Mouse (Mus musculus) neural tube, embryonic 15.5 days (tissue): ENCODE results near the gene Sgms2. TPM values are rescaled to one million over a fixed set of nuclear protein-coding genes. Genes with fewer than 3 reads are reported as not detected.
A peak's percentile ranks its signal among the peaks of the same experiment; 100 is the strongest.

Source experiments
- ATAC-seq: fragments of 200-750 bp; cut with Nextera tagmentation; 2 replicates; pipeline ENCODE4 v1.8.0; 2017; ENCODE audit warnings: mild to moderate bottlenecking, moderate TSS enrichment, moderate library complexity; ENCODE audit not compliant: low FRiP score
- H3K27ac ChIP-seq: fragments of 300-500 bp; sonication (generic); replicated peaks from 2 replicates; pipeline ENCODE4 v1.5.1; 2015; ENCODE audit warnings: mild to moderate bottlenecking, inconsistent platforms
- H3K27me3 ChIP-seq: fragments of 300-500 bp; sonication (generic); replicated peaks from 2 replicates; pipeline ENCODE4 v1.6.1; 2015; ENCODE audit warnings: inconsistent platforms
- H3K36me3 ChIP-seq: fragments of 300-500 bp; sonication (generic); 2 replicates; pipeline ENCODE4 v1.6.1; 2015; ENCODE audit warnings: inconsistent platforms
- H3K4me1 ChIP-seq: fragments of 300-500 bp; sonication (generic); 2 replicates; pipeline ENCODE4 v1.6.1; 2015; ENCODE audit warnings: inconsistent platforms
- H3K4me2 ChIP-seq: fragments of 300-500 bp; sonication (generic); 2 replicates; pipeline ENCODE4 v1.6.1; 2015; ENCODE audit warnings: inconsistent platforms, mild to moderate bottlenecking, moderate library complexity
- H3K4me3 ChIP-seq: fragments of 300-500 bp; sonication (generic); replicated peaks from 2 replicates; pipeline ENCODE4 v1.5.1; 2015; ENCODE audit warnings: mild to moderate bottlenecking, inconsistent platforms
- H3K9ac ChIP-seq: fragments of 300-500 bp; sonication (generic); replicated peaks from 2 replicates; pipeline ENCODE4 v1.6.1; 2015; ENCODE audit warnings: mild to moderate bottlenecking, inconsistent platforms
- H3K9me3 ChIP-seq: fragments of 300-500 bp; sonication (generic); replicated peaks from 2 replicates; pipeline ENCODE4 v1.6.1; 2016; ENCODE audit warnings: inconsistent platforms
- WGBS: fragments of 180-500 bp; shearing (Covaris S2); methylation state at CpG from one replicate; pipeline ENCODE4 v1.1.7; 2015; ENCODE audit warnings: mixed read lengths; 5-methylcytosine and 5-hydroxymethylcytosine counted together
- polyA plus RNA-seq: library from polyadenylated mRNA; unstranded; fragments of >200 nt; fragmentation: Nextera tagmentation; extraction: Ambion mirVana; gene quantifications from 2 replicates; pipeline ENCODE4 v1.2.1, GENCODE M21; 2015

Gene Sgms2
- polyA plus RNA-seq, 1 experiment from 2014 or later: 1.8 TPM

DNA sequence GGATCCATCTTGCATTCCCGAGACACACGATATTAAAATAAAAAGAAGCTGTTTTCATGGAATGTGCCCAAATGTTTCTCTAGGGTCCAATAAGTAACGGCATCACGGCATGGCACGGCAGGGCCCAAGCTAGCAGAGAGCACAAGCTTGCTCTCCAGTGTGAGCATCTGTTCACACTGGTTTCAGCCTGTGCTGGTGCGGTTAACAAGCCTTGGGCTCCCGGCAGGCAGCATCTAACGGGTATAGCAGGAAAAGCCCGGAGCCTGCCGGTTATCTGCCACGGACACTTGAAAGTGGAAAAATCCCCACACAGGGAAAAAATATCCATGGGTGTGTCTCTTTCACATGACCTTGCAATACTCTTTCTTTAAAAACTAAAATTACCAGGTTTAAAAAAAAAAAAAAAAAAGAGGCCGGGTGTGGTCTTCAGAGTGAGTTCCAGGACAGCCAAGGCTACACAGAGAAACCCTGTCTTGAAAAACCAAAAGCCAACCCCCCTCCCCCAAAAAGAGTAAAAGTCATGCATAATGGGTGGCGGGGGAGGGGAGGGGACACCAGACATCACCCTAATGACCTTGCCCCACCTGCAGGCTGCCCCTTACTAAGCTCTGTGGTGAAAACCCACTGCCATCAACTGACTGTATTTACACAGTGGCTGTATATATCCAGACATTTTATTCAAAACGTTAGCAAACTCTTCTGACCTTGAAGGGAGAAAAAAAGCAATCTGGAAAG is 169.0 kb downstream of the Sgms2 start:
- peaks cover 10% of the 10 kb centered on the region; the same call in 1 of the 2 replicates for H3K4me1 ChIP-seq
- no peaks in the 10 kb centered on the region for H3K9me3 ChIP-seq
- no peak overlapping the region for H3K9ac ChIP-seq
- WGBS: 53% methylated on average over 14 of the region's 14 CpGs
- no peak overlapping the region for H3K27ac ChIP-seq
- no peak overlapping the region for H3K4me3 ChIP-seq
- H3K4me2 ChIP-seq: 0 out of 2 replicates have a peak overlapping the region, but pooled peaks have one; percentile 5
- H3K27me3 ChIP-seq: no peaks in the 10 kb centered on the region
- H3K36me3 ChIP-seq: no peaks in the 10 kb centered on the region
- ATAC-seq: no peak

DNA sequence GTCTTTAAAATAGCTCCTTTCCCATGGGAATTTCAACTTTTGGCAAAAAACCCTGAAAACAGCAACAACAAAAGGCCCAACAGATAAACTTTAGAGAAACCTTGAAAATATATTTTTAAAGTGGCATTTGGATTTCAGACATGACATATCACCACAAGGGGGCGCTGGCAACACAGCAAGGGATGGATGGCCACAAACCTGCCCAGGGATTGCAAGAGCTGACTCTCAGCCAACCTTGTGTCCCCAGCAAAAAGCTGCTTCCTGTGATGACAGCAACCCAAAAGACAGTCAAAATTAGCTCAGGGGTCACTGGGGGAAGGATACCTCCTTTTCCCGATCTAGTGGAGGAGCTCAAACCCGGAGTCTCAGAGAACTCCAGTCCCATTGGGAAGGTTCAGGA is 171.0 kb downstream of the Sgms2 start:
- 11% methylated on average over 3 of the region's 3 CpGs for WGBS
- H3K36me3 ChIP-seq: no peaks in the 10 kb centered on the region
- H3K9me3 ChIP-seq: no peaks in the 10 kb centered on the region
- peak; percentile 55; the same call in 1 of the 2 replicates for ATAC-seq
- no peak overlapping the region for H3K9ac ChIP-seq
- no peak overlapping the region for H3K27ac ChIP-seq
- no peaks in the 10 kb centered on the region for H3K27me3 ChIP-seq
- H3K4me3 ChIP-seq: no peak overlapping the region
- peaks cover 17% of the 10 kb centered on the region; the same call in 1 of the 2 replicates for H3K4me1 ChIP-seq
- H3K4me2 ChIP-seq: peak overlapping the region; percentile 26; the same call in 1 of the 2 replicates

DNA sequence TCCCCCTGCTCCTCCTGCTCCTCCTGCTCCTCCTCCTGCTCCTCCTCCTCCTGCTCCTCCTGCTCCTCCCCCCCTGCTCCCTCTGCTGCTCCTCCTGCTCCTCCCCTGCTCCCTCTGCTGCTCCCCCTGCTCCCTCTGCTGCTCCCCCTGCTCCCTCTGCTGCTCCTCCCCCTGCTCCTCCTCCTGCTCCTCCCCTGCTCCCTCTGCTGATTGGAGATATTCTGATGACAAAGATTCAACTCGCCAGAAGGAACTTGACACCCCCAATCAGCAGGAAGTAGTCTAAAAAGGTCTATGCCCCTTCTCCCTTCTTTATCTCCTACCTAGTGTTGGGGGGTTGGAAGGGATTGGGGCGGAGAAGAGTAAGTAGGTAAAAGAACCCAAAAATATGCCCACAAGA is 173.0 kb downstream of the Sgms2 start:
- Histone ChIP-seq H3K4me2 (no peak overlapping the region), H3K4me3 (no peak overlapping the region), H3K36me3 (no peaks in the 10 kb centered on the region), H3K9me3 (no peaks in the 10 kb centered on the region), H3K4me1 (peaks cover 17% of the 10 kb centered on the region; the same call in 1 of the 2 replicates), H3K27me3 (no peaks in the 10 kb centered on the region), H3K9ac (no peak overlapping the region), H3K27ac (no peak overlapping the region)
- no peak for ATAC-seq
- 55% methylated on average over 2 of the region's 2 CpGs for WGBS

DNA sequence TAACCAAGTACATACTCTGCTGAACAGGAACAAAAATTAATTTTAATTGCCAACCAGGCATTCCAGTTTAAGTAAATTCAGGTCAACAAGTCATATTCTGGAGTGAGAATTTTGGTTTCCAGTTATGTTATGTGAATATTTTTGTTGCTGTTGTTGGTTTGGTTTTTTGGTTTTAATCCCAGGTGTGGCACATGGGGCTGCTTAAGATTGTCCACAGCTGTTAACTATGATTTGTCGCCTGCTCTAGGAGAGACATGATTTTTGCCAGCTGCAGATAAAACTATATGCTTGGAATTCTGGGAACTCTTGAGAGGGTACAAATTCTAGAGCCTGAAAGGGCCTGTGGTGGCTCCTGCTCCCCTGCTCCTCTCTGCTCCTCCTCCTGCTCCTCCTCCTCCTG is 174.1 kb downstream of the Sgms2 start:
- Histone ChIP-seq H3K4me1 (peaks cover 16% of the 10 kb centered on the region; the same call in 1 of the 2 replicates), H3K27me3 (no peaks in the 10 kb centered on the region), H3K9ac (no peak overlapping the region), H3K27ac (no peak overlapping the region), H3K4me2 (no peak overlapping the region), H3K9me3 (no peaks in the 10 kb centered on the region), H3K36me3 (no peaks in the 10 kb centered on the region), H3K4me3 (no peak overlapping the region)
- WGBS: 91% methylated on average over 1 of the region's 1 CpGs
- no peak for ATAC-seq

DNA sequence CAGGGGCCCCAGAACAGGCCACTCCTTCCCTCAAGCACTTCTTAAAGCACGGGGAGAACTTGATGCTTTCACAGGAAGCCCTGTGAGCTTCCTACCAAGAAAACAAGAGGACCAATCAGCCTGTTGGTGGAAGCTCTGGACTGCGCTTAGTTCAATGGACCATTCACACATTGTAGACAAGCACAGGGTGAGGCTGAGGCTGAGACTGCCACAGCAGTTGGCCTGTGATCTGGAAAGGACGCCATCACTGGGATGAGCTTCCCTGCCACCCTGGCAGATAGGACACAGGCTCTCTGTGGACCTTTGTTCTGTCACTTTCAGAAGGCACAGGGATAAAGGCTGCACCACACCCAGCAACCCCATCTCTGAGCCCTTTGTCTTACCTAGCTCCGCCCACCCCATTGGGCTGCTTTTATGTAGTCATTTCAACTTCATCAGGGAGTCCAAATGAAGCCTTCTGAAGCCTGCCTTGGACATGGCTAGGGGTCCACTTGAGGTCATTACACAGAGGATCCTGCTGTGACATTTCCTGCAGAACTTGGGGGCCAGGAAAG is 175.2 kb downstream of the Sgms2 start:
- 0 out of 2 replicates have a peak, but pooled peaks cover 12% of the 10 kb centered on the region for H3K4me1 ChIP-seq
- H3K36me3 ChIP-seq: no peaks in the 10 kb centered on the region
- H3K27ac ChIP-seq: no peak overlapping the region
- H3K4me2 ChIP-seq: no peak overlapping the region
- 36% methylated on average over 4 of the region's 4 CpGs for WGBS
- H3K9ac ChIP-seq: no peak overlapping the region
- no peak for ATAC-seq
- H3K27me3 ChIP-seq: no peaks in the 10 kb centered on the region
- no peak overlapping the region for H3K4me3 ChIP-seq
- no peaks in the 10 kb centered on the region for H3K9me3 ChIP-seq

- H3K27ac ChIP-seq: no peak overlapping the region
- no peak for ATAC-seq
- peaks cover 5% of the 10 kb centered on the region; the same call in 1 of the 2 replicates for H3K9me3 ChIP-seq
- no peak overlapping the region for H3K4me3 ChIP-seq
- H3K4me1 ChIP-seq: 0 out of 2 replicates have a peak, but pooled peaks cover 7% of the 10 kb centered on the region
- H3K9ac ChIP-seq: no peak overlapping the region
- H3K4me2 ChIP-seq: no peak overlapping the region
- 91% methylated on average over 9 of the region's 9 CpGs for WGBS
- H3K27me3 ChIP-seq: no peaks in the 10 kb centered on the region
- H3K36me3 ChIP-seq: no peaks in the 10 kb centered on the region
Observed at GRCm38 (mm10) chr3:131312340-131312739, 178.9 kb downstream of the Sgms2 start.

- 90% methylated on average over 4 of the region's 4 CpGs for WGBS
- no peak for ATAC-seq
- H3K27me3 ChIP-seq: no peaks in the 10 kb centered on the region
Observed at GRCm38 (mm10) chr3:131310572-131310971, 180.6 kb downstream of the Sgms2 start.

DNA sequence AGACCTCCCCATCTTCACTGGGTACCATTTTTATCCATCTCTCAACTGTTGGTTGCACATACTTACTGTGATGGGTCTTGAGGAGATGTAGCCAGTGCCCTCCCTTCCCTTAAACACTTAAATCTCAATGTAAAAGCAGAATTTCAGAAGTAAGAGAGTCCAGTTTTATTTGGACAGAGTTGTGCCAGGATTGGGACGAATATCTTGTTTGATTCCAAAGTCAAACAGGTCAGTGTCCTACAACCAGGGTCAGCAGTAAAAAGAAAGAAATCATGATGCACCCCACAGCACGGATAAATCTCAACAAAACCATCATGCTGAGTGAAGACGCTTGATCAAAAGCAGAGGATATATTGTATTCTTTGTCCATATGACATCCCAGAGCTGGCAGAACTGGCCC is 183.4 kb downstream of the Sgms2 start:
- 82% methylated on average over 3 of the region's 3 CpGs for WGBS
- Histone ChIP-seq H3K4me1 (no peaks in the 10 kb centered on the region), H3K36me3 (no peaks in the 10 kb centered on the region), H3K27me3 (no peaks in the 10 kb centered on the region), H3K4me2 (no peak overlapping the region), H3K4me3 (no peak overlapping the region), H3K9ac (no peak overlapping the region), H3K9me3 (peaks cover 5% of the 10 kb centered on the region; the same call in 1 of the 2 replicates), H3K27ac (no peak overlapping the region)
- ATAC-seq: no peak

More at GRCm38 (mm10) chr3:131310572-131310971, 180.6 kb downstream of the Sgms2 start:
- no peak overlapping the region for H3K4me3 ChIP-seq
- no peak overlapping the region for H3K4me2 ChIP-seq
- no peak overlapping the region for H3K27ac ChIP-seq
- peaks cover 5% of the 10 kb centered on the region; the same call in 1 of the 2 replicates for H3K9me3 ChIP-seq
- H3K4me1 ChIP-seq: 0 out of 2 replicates have a peak, but pooled peaks cover 2% of the 10 kb centered on the region
- H3K36me3 ChIP-seq: no peaks in the 10 kb centered on the region
- no peak overlapping the region for H3K9ac ChIP-seq

- Histone ChIP-seq H3K9me3 (peaks cover 5% of the 10 kb centered on the region; the same call in 1 of the 2 replicates), H3K27ac (no peak overlapping the region), H3K4me2 (no peak overlapping the region), H3K9ac (no peak overlapping the region), H3K4me1 (peaks cover 8% of the 10 kb centered on the region), H3K27me3 (no peaks in the 10 kb centered on the region), H3K4me3 (no peak overlapping the region), H3K36me3 (no peaks in the 10 kb centered on the region)
- no peak for ATAC-seq
- WGBS: 89% methylated on average over 7 of the region's 7 CpGs
Observed at GRCm38 (mm10) chr3:131306255-131306654, 185.0 kb downstream of the Sgms2 start.

DNA sequence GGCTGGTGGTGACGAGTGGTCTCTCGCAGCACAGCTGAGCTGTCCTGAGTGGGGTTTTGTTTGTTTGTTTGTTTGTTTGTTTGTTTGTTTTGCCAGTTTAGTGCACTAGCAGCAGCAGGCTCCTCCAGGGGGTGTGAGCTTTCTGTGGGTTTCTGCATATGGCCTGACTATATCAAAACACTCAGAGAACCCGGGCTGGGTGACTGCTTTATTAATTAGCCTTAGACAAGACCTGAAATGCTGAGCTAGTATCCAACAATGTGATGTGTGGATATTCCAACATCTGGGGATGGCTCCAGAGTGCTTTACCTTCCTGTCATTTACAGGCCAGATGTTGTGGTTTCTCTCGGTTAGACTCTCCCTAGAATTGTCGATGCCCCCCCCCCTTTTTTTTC is 187.9 kb downstream of the Sgms2 start:
- Histone ChIP-seq H3K4me3 (peak overlapping the region; percentile 65), H3K9me3 (no peaks in the 10 kb centered on the region), H3K9ac (peak overlapping the region; percentile 73), H3K36me3 (no peaks in the 10 kb centered on the region), H3K4me2 (peak overlapping the region; percentile 88), H3K4me1 (peaks cover 9% of the 10 kb centered on the region), H3K27ac (peak overlapping the region; percentile 82; the same call in 1 of the 2 replicates), H3K27me3 (no peaks in the 10 kb centered on the region)
- peak; percentile 45; the same call in 1 of the 2 replicates for ATAC-seq
- WGBS: 20% methylated on average over 5 of the region's 5 CpGs

DNA sequence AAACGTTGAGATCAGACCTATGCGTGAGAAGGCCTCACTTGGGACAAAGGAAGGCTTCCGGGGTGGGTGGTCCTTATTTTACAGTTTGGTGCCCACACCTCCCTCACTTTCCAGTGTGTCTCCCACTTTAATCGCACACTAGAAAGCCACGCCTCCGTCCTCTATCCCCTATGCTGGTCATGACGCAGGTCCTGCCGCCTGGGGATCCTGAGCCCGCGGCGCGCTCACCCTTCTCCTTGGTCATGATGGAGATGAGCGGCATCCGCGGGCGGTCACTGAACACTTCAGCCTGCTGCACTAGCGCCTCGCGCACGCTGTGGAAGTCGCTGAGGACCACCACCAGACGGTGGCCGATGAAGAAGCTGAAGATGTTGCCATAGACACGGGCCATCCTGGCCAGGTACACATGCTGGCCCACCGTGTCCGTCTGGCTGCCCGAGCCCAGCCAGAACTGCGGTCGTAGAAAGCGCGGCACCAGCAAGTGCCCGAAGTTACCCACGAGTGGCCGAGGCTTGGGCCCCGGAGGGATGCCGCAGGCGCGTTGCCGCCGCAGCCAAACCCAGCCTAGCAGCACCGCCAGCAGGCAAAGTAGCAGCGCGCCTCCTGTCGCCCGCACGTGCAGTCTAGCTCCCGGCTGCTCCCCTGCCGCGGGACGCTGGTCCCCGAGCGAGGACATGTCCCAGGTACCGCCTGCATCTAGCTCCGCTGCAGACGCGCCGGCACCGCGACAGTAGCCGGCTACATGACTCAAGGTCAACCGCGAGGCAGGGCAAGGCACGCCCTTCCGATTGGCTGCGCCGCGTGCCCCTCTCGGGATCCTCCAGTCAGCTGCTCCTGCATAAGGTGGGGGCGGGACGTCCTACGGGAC is 188.5 kb downstream of the Sgms2 start, which contains the start of gene Cyp2u1:
Gene Cyp2u1 (minus strand): TSS at position 776 of the 868 bp plus-strand sequence.
- no peaks in the 10 kb centered on the region for H3K27me3 ChIP-seq
- peaks cover 9% of the 10 kb centered on the region for H3K4me1 ChIP-seq
- WGBS: under 1% methylated on average over 71 of the region's 71 CpGs
- H3K9ac ChIP-seq: peak within 1 kb of the TSS; percentile 73
- peak; percentile 98 for ATAC-seq
- peaks cover under 1% of the 10 kb centered on the region; the same call in 1 of the 2 replicates for H3K36me3 ChIP-seq
- H3K9me3 ChIP-seq: no peaks in the 10 kb centered on the region
- H3K27ac ChIP-seq: peak within 1 kb of the TSS; percentile 82
- peak within 1 kb of the TSS; percentile 65 for H3K4me3 ChIP-seq
- peak within 1 kb of the TSS; percentile 88 for H3K4me2 ChIP-seq
